Mouse (Mus musculus) intestine, embryonic 15.5 days (tissue): ENCODE results near the gene Cldn1. TPM values are rescaled to one million over a fixed set of nuclear protein-coding genes. Genes with fewer than 3 reads are reported as not detected.

Source experiments
- ATAC-seq: fragments of 200-750 bp; cut with Nextera tagmentation; 2 replicates; pipeline ENCODE4 v1.8.0; 2017; ENCODE audit warnings: moderate TSS enrichment, moderate library complexity
- H3K27ac ChIP-seq: fragments of 300-500 bp; sonication (generic); 2 replicates; pipeline ENCODE4 v1.5.1; 2015; ENCODE audit warnings: mild to moderate bottlenecking, inconsistent platforms
- H3K27me3 ChIP-seq: fragments of 300-500 bp; sonication (generic); replicated peaks from 2 replicates; pipeline ENCODE4 v1.6.1; 2015; ENCODE audit warnings: inconsistent platforms
- H3K36me3 ChIP-seq: fragments of 300-500 bp; sonication (generic); 2 replicates; pipeline ENCODE4 v1.6.1; 2015; ENCODE audit warnings: inconsistent platforms
- H3K4me1 ChIP-seq: fragments of 300-500 bp; sonication (generic); replicated peaks from 2 replicates; pipeline ENCODE4 v1.6.1; 2015; ENCODE audit warnings: inconsistent platforms
- H3K4me2 ChIP-seq: fragments of 300-500 bp; sonication (generic); replicated peaks from 2 replicates; pipeline ENCODE4 v1.6.1; 2015; ENCODE audit warnings: mild to moderate bottlenecking, inconsistent platforms
- H3K4me3 ChIP-seq: fragments of 300-500 bp; sonication (generic); replicated peaks from 2 replicates; pipeline ENCODE4 v1.5.1; 2015; ENCODE audit warnings: inconsistent platforms
- H3K9ac ChIP-seq: fragments of 300-500 bp; sonication (generic); 2 replicates; pipeline ENCODE4 v1.6.1; 2015; ENCODE audit warnings: inconsistent platforms
- H3K9me3 ChIP-seq: fragments of 300-500 bp; sonication (generic); 2 replicates; pipeline ENCODE4 v1.6.1; 2016; ENCODE audit warnings: inconsistent platforms
- WGBS: fragments of 180-500 bp; shearing (Covaris S2); methylation state at CpG from one replicate; pipeline ENCODE4 v1.1.7; 2015; 5-methylcytosine and 5-hydroxymethylcytosine counted together
- polyA plus RNA-seq: library from polyadenylated mRNA; unstranded; fragments of >200 nt; fragmentation: Nextera tagmentation; extraction: Ambion mirVana; gene quantifications from 2 replicates; pipeline ENCODE4 v1.2.1, GENCODE M21; 2015

Gene Cldn1
- polyA plus RNA-seq, 1 experiment from 2014 or later: 4.1 TPM

GRCm38 (mm10) chr16:26360694-26361093 lies 10.9 kb downstream of the Cldn1 start:
- WGBS: 71% methylated on average over 3 of the region's 3 CpGs
- Histone ChIP-seq H3K27ac (no peak overlapping the region), H3K27me3 (no peaks in the 10 kb centered on the region), H3K9ac (no peak overlapping the region), H3K9me3 (no peaks in the 10 kb centered on the region), H3K36me3 (no peaks in the 10 kb centered on the region), H3K4me2 (no peak overlapping the region), H3K4me1 (no peaks in the 10 kb centered on the region), H3K4me3 (no peak overlapping the region)
- ATAC-seq: no peak

DNA sequence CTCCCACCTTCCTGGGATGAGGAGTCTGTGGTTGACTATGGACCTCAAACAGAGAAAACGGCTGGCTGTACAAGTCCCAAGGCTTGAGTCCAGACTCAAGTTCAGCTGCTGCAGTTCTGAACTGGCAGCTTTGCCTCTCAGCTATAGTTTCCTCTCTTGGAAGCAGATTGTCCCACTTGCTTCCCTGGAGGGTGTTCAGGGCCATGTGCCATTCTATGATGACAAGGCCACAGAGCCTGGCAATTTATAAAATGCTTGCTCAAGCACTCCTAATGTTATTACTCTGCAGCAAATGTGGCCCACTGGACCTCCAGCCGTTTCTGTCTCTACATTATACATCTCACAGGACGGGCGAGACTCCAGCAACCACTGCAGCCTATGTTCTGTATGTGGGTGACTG lies 12.0 kb downstream of the Cldn1 start:
- Histone ChIP-seq H3K4me2 (no peak overlapping the region), H3K4me3 (no peak overlapping the region), H3K9ac (no peak overlapping the region), H3K27me3 (no peaks in the 10 kb centered on the region), H3K9me3 (no peaks in the 10 kb centered on the region), H3K4me1 (no peaks in the 10 kb centered on the region), H3K36me3 (no peaks in the 10 kb centered on the region), H3K27ac (no peak overlapping the region)
- WGBS: 79% methylated on average over 4 of the region's 4 CpGs
- no peak for ATAC-seq

DNA sequence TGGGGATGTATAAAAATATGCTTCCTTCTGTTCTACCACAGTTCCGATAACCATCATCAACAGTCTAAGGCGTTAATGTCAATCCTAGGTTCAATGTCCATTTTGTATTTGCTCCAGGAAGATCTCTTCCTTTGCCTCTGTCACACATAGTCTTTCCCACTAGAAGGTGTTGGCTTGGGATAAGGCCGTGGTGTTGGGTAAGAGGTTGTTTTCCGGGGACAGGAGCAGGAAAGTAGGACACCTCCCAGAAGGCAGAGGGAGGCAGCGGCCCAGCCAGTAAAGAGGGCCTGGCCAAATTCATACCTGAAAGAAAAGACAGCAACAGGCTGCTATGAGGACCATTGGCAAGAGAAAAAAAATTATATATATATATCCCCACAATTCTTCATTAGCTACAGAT lies 12.7 kb downstream of the Cldn1 start:
- no peaks in the 10 kb centered on the region for H3K36me3 ChIP-seq
- H3K4me2 ChIP-seq: no peak overlapping the region
- H3K9ac ChIP-seq: no peak overlapping the region
- no peak overlapping the region for H3K27ac ChIP-seq
- H3K9me3 ChIP-seq: no peaks in the 10 kb centered on the region
- no peaks in the 10 kb centered on the region for H3K4me1 ChIP-seq
- 92% methylated on average over 5 of the region's 5 CpGs for WGBS
- ATAC-seq: no peak
- no peaks in the 10 kb centered on the region for H3K27me3 ChIP-seq
- no peak overlapping the region for H3K4me3 ChIP-seq

DNA sequence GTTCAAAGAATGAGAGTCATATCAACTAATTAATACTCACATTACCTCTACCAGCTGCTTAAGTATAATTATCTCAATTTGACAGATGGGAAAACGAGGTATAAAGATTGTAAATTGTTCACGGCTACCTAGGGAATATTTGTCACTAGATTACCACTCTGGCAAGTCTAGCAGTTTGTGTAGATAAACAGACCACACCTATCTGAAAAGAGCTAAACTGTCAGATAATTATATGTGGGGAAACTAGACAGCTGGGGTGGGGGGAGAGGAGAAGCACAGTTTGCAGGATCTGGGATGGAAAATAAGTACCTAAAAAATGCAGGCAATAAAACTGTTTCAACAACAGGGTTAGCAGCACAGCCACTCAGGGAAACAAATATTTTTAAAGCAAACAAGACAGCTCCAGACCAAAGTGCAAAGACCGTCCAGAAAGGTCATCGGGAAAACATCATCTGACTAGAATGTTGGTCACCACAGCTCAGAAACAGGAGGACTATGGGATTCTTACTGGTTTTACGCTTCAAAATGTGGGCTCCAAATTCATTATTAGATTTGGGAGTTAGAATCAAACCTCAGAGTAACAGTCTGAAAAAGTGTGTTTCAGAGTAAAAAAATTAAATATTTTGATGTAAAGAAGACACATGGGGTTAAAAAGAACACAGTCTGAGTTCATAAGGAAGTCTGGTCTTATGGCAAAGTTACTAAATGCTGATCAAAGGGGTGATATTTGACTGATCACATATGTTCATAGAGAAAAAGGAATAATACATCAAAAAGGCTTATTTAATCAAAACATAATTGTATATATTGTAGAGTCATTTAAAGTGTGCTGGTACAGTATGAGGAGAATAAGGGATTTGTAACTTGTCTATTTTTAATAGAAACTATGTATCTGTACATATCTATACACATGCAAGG lies 13.5 kb downstream of the Cldn1 start:
- H3K4me1 ChIP-seq: no peaks in the 10 kb centered on the region
- no peak overlapping the region for H3K4me3 ChIP-seq
- H3K4me2 ChIP-seq: no peak overlapping the region
- 57% methylated on average over 5 of the region's 5 CpGs for WGBS
- no peaks in the 10 kb centered on the region for H3K27me3 ChIP-seq
- no peaks in the 10 kb centered on the region for H3K9me3 ChIP-seq
- no peak for ATAC-seq
- no peaks in the 10 kb centered on the region for H3K36me3 ChIP-seq
- no peak overlapping the region for H3K27ac ChIP-seq
- no peak overlapping the region for H3K9ac ChIP-seq

DNA sequence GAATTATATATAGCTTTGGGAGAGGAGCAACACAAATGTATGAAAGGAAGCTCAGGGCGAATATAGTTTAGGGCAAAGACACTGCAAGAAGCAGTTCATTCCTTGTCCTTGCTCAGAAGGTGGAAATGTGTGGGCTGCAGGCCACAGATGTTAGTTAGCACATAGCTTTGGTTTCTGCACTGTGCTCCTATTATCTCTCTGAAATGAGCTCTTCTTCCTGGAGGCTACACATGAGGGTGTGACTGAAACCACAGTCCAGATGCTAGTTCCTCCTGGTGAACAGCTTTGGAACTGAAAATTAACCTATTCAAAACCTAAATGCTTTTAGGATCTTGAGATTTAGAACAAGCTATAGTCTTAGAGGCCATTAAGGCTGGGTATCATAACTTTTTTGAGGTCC lies 16.1 kb downstream of the Cldn1 start:
- H3K27me3 ChIP-seq: no peaks in the 10 kb centered on the region
- no peak overlapping the region for H3K4me3 ChIP-seq
- no peak overlapping the region for H3K4me2 ChIP-seq
- no peak overlapping the region for H3K27ac ChIP-seq
- ATAC-seq: no peak
- H3K9ac ChIP-seq: no peak overlapping the region
- H3K9me3 ChIP-seq: no peaks in the 10 kb centered on the region
- H3K4me1 ChIP-seq: no peaks in the 10 kb centered on the region
- 91% methylated on average over 1 of the region's 1 CpGs for WGBS
- no peaks in the 10 kb centered on the region for H3K36me3 ChIP-seq

DNA sequence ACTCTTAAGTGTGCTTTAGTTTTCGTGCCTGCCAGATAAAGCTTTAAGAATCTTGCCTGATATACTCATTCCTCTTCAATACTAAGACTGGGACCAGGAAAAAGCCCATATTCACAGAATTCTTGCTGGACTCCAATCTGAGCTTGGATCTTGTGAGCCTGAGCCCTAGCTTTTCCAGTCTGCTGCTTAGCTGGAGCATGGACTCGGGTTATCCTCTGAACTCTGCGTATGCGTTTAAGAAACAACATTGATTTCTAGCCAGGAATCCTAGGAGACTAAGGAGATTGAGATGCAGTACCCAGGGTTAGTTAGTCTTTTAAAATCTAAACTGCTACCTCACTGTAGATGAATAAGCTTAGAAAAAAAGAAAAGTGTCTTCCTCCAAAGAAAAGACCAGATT lies 20.9 kb downstream of the Cldn1 start:
- no peak overlapping the region for H3K27ac ChIP-seq
- no peak overlapping the region for H3K4me2 ChIP-seq
- H3K9ac ChIP-seq: no peak overlapping the region
- no peak for ATAC-seq
- no peaks in the 10 kb centered on the region for H3K9me3 ChIP-seq
- H3K27me3 ChIP-seq: no peaks in the 10 kb centered on the region
- H3K36me3 ChIP-seq: no peaks in the 10 kb centered on the region
- no peaks in the 10 kb centered on the region for H3K4me1 ChIP-seq
- WGBS: 77% methylated on average over 4 of the region's 4 CpGs
- H3K4me3 ChIP-seq: no peak overlapping the region

- H3K27me3 ChIP-seq: no peaks in the 10 kb centered on the region
- no peak overlapping the region for H3K9ac ChIP-seq
- no peak overlapping the region for H3K4me2 ChIP-seq
- H3K9me3 ChIP-seq: no peaks in the 10 kb centered on the region
- no peak overlapping the region for H3K27ac ChIP-seq
- 72% methylated on average over 1 of the region's 1 CpGs for WGBS
- H3K36me3 ChIP-seq: no peaks in the 10 kb centered on the region
- ATAC-seq: no peak
- no peaks in the 10 kb centered on the region for H3K4me1 ChIP-seq
- no peak overlapping the region for H3K4me3 ChIP-seq
Measured at GRCm38 (mm10) chr16:26348809-26349208, 22.8 kb downstream of the Cldn1 start.

GRCm38 (mm10) chr16:26316281-26316680 lies 55.4 kb downstream of the Cldn1 start:
- no peaks in the 10 kb centered on the region for H3K36me3 ChIP-seq
- 56% methylated on average over 7 of the region's 7 CpGs for WGBS
- no peak for ATAC-seq
- H3K4me1 ChIP-seq: no peaks in the 10 kb centered on the region
- no peaks in the 10 kb centered on the region for H3K27me3 ChIP-seq
- no peak overlapping the region for H3K4me3 ChIP-seq
- no peak overlapping the region for H3K4me2 ChIP-seq
- no peak overlapping the region for H3K9ac ChIP-seq
- no peaks in the 10 kb centered on the region for H3K9me3 ChIP-seq
- H3K27ac ChIP-seq: no peak overlapping the region

DNA sequence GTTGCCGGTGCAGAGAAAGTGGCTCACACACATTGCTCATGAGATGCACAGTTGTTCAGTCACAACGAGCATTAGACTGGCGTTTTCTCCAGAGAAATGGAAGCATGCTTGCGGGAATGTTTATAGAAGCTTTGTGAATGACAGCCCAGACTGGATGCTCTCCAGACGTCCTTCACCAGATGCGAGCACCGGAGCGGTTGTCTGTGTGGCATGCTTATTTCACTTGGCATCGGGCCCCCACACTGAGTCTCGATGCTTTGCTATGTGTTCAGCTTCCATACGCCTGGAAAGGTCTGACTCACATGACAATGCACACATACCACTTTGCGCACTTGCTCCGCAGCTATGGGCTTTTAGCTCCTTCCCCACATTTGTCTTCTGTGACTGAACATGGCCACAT lies 56.8 kb downstream of the Cldn1 start:
- Histone ChIP-seq H3K36me3 (no peaks in the 10 kb centered on the region), H3K4me2 (no peak overlapping the region), H3K9me3 (no peaks in the 10 kb centered on the region), H3K27me3 (no peaks in the 10 kb centered on the region), H3K27ac (no peak overlapping the region), H3K4me1 (no peaks in the 10 kb centered on the region), H3K4me3 (no peak overlapping the region), H3K9ac (no peak overlapping the region)
- 32% methylated on average over 13 of the region's 13 CpGs for WGBS
- ATAC-seq: no peak

DNA sequence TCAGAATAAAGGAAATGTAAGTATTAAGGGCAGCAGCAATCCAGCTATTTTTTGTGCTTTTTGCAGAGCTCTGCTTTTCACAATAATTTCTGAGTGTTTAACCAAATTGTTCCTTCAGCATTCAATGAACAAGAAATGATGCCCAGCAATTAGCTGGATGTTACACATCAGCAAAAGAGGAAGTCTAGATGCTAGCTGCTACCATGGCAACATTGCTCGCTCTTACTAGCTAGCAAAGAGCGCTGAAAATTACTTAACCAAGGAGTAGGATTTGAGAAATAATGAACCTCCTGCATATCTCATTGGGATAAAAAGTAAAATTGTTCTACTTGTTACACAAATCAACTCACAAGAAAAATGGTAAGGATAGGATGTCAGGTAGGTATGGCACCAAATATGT lies 62.2 kb downstream of the Cldn1 start:
- WGBS: 90% methylated on average over 2 of the region's 2 CpGs
- no peaks in the 10 kb centered on the region for H3K4me1 ChIP-seq
- no peak overlapping the region for H3K4me2 ChIP-seq
- ATAC-seq: no peak
- H3K36me3 ChIP-seq: no peaks in the 10 kb centered on the region
- no peaks in the 10 kb centered on the region for H3K9me3 ChIP-seq
- H3K4me3 ChIP-seq: no peak overlapping the region
- no peaks in the 10 kb centered on the region for H3K27me3 ChIP-seq
- no peak overlapping the region for H3K9ac ChIP-seq
- H3K27ac ChIP-seq: no peak overlapping the region

Other genes starting within 250 kb of the Cldn1 start
- gene Cldn16, start 91.3 kb upstream of the Cldn1 start, polyA plus RNA-seq: not detected in 2 replicates
- not detected in 2 replicates for gene Tmem207, start 154.9 kb upstream of the Cldn1 start, polyA plus RNA-seq
- 4.2 and 5.0 TPM in 2 replicates for gene Il1rap, start 209.9 kb upstream of the Cldn1 start, polyA plus RNA-seq